Mouse (Mus musculus) kidney, adult 10 weeks (tissue): ENCODE results near the gene Sept6. TPM values are rescaled to one million over a fixed set of nuclear protein-coding genes. Genes with fewer than 3 reads are reported as not detected.

Experiments
- polyA plus RNA-seq: library from polyadenylated mRNA; stranded (reverse); fragments of 350-450 nt; fragmentation: Illumina TruSeq; extraction: RNeasy Lipid Tissue Mini Kit (QIAGEN cat#74804); gene quantifications from one replicate; pipeline ENCODE4 v1.2.3, GENCODE M21; 2014; ENCODE audit warnings: low read depth, low replicate concordance

The Sept6 gene
- polyA plus RNA-seq = 8.8 TPM

DNA sequence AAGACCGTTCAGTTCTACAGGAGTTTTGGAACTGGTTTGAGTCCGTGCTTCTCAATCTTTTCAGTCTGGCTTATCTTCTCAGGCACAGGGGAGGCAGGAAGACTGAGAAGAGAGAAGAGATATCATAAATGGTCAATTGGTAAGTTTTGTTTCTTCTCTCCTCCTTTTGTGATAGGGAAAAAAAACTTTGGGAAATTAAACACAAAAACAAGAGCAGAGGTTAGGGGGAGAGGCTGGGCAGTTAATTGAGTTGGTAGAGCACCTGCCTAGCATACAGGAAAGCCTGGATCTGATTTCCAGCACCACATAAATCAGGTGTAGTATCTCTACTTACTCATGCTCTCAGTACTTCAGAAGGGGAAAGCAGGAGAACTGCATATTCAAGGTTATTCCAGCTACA is at the start of gene Sept6:
Sept6 (minus strand) TSS at position 101 of the 400 bp plus-strand sequence.

DNA sequence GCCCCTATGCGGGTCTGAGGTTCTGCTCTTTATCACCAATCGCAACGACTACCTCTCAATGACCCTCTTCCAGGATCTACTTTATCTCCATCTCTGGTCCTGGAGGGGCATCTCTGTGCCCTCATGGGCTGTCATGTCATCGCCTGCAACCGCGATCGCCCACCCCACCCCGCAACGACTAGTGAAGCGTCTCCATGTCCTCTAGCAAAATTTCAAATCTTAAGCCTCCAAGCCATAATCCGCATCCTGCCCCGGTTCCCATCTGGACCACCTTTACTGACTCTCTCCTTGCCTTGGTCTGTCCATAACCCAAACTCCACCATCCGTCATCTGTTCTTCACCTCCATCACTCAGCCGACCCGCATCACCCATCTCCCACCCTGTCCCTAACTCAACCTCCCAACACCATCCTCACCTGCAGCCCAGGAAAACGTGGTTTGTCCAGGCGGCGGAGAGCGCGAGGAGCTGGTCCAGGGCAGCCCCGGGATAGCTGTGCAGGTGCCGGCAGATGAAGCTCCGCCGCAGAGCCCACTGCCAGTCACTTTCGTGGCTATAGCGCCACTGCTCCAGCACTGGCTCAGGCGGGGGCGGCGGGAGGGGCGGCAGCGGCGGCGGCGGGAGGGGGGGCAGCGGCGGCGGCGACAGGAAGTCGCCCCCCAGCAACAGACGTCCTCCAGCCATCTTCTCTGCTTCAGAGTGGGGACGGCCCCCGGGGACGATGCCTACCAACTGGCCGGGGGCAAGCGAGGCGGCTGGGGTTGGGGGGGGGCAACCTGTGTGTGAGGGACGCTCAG is 89.1 kb downstream of the Sept6 start, which contains the start of gene Nkrf:
Nkrf (minus strand) TSS at position 579 of the 794 bp plus-strand sequence.

DNA sequence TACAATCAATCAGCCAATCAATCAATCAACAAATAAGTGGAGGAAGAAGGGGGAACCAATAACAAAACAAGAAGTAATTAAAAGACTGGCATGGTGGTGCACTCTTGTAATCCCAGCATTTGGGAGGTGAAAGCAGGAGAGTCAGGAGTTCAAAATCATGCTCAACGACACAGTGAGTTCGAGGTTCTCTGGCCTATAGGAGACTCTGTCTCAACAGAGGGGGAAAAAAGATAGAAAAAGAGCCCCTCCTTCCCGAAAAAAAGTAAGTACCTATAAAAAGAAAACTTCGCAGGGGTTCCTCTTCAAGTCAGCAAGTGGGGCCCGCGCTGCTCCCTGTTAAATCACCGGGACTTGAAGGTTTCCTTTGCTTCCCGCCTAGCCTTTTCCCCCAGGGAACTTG is 117.8 kb downstream of the Sept6 start, which contains the start of the genes Ube2a and C330007P06Rik:
Ube2a (plus strand) TSS at position 136 of the 400 bp plus-strand sequence.
C330007P06Rik (minus strand) TSS at position 347 of the 400 bp plus-strand sequence.

Other genes starting within 250 kb of the Sept6 start
- gene Slc25a43, start 248.1 kb downstream of the Sept6 start, polyA plus RNA-seq = 0.81 TPM
- 1,636 TPM for gene Slc25a5, start 196.1 kb downstream of the Sept6 start, polyA plus RNA-seq
- gene Ube2a, start 117.9 kb downstream of the Sept6 start, polyA plus RNA-seq = 142 TPM
- 121 TPM for gene C330007P06Rik, start 117.7 kb downstream of the Sept6 start, polyA plus RNA-seq
- 11.8 TPM for gene Nkrf, start 88.9 kb downstream of the Sept6 start, polyA plus RNA-seq
- gene Sowahd, start 57.1 kb upstream of the Sept6 start, polyA plus RNA-seq = not detected
- gene Rpl39, start 93.6 kb upstream of the Sept6 start, polyA plus RNA-seq = 645 TPM
- 53.1 TPM for gene Upf3b, start 118.5 kb upstream of the Sept6 start, polyA plus RNA-seq
- 56.2 TPM for gene Nkap, start 135.0 kb upstream of the Sept6 start, polyA plus RNA-seq
- gene Akap14, start 177.0 kb upstream of the Sept6 start, polyA plus RNA-seq = not detected
- gene Ndufa1, start 199.4 kb upstream of the Sept6 start, polyA plus RNA-seq = 470 TPM
- gene Rnf113a1, start 199.5 kb upstream of the Sept6 start, polyA plus RNA-seq = not detected
- not detected for gene Gm9, start 219.2 kb upstream of the Sept6 start, polyA plus RNA-seq
- not detected for gene Rhox1, start 230.5 kb upstream of the Sept6 start, polyA plus RNA-seq